Mouse (Mus musculus) cerebellum, postnatal 4 days (tissue): ENCODE results near the gene Cd200r4.
"Not testable (repeated sequence)": the region's sequence is repeated elsewhere in the genome, so short reads cannot be mapped to it uniquely, and the experiment has no call there.

ENCODE experiments used
- DNase-seq, 2 experiments: peaks; one replicate each; pipeline ENCODE4 v3.0.0; 2022; ENCODE audit warnings: low spot score in 2 of 2, mixed read lengths in 1 of 2

Cd200r4 gene

DNA sequence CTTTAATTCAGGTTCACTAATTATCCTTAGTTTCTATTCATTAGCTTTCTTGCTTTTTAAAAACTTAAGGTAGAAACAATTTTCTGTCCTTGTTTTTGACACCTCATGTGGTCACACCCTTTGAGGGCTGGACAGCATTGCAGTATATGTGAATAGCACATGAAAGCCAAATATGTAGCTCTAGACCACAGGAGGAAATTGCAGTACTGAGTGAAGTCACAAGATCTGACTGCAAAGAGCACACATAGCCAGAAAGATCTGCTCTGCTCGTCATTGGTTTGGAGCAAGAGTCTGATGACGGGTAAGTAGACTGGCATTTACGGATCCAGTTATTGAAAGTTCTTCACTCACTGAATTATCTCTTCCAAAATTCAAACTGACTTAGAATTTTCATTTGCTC, at the start of gene Cd200r4:
Cd200r4 (plus strand) TSS at position 190 of the 400 bp plus-strand sequence.
- DNase-seq = no peak

DNA sequence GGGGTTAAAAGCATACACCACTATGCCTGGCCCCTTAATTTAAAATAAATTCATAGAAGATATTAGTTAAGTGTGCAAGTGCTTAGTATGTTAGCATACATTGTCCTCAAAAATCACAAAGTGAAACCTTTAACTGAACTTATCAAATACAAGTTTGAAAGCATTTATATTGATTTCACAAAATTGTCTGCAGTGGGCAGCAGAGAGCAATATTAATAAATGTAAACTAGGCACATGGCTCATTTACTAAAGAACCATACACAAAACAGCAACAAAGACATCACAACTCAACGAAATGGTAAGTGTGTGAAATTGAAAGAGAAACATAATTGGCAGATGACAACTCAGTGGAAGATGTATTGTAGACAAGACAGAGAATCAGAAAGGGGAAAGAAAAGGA, 49.7 kb upstream of the Cd200r4 start:
- no peak for DNase-seq

DNA sequence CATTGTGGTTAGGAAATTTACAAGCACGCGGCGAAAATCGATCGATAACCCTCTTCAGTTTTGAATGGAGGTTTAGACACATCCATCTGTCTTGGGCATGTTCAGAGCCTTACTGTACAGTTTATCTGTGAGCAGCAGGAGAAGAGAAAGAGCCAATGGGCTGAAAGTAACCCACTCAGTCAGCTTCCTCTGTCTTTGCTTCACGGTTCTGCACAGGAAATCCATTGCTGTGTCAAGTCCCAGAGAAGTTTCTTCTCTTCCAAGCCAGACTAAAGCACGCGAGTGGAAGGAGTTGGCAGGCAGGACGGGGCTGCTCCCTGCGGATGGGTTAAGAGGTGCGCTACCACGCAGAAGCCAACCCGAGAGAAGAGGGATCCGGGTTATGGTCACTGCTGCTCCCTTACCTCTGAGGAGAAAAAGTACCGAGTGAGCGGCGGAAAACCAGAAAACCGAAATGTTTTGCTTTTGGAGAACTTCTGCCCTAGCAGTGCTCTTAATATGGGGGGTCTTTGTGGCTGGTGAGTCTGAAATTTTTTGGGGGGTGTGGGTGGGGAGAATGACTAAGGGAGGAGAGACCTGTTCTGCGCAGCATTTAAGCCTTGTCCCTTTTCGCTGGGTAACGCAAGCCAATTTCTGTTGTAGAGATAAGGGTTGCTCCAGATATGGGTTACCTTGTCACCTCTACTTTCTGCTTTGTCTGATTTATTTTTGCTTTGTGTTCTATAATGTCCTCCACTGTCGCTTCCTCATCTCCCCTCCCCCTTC, 45.8 kb upstream of the Cd200r4 start, which contains the start of gene Cd200r1:
Cd200r1 (plus strand) TSS at position 182 of the 765 bp plus-strand sequence.
- no peak for DNase-seq

GRCm38 (mm10) chr16:44766320-44766892, 45.1 kb upstream of the Cd200r4 start:
- DNase-seq = no peak

- DNase-seq = no peak
Observed at GRCm38 (mm10) chr16:44767506-44767905, 44.0 kb upstream of the Cd200r4 start.

- DNase-seq = no peak
Observed at GRCm38 (mm10) chr16:44767967-44768366, 43.6 kb upstream of the Cd200r4 start.

DNA sequence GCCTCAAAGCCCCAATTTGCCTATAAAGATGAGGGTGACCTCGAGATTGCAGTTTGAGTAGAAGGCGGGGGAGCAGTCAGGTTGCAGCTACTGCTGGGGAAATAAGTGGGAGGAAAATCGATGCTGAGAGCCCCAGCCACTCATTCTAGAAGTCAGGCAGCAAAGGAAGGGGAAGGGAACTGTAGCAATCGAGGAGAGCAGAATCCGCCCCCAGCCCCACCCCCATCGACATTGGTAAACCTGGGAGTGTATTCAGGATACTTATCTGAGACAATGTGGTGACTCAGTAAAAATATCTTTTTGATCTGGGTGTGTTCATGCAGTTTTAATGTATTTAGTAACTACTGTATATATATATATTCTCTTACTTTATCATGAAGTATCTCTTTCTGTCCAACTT, 39.0 kb upstream of the Cd200r4 start:
- DNase-seq = no peak

DNA sequence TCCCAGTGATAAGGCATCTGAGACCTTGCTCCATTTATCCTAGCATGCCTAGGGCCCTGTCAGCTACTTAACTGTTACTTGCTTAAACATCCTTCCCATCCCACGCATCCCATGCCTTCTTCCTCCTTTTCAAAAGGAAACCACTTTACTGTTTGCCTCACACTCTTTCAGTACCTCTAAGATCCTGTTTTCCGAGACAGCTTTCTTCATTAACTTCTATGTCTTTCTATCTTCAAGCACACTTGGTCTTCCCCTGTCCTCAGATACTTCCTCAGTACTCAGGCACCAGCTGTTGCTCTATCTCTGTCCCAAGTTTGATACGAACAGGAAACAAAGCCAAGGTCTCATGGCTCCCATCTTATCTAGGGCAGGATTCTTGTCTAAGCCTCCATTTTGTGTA, 37.9 kb upstream of the Cd200r4 start:
- DNase-seq = no peak

GRCm38 (mm10) chr16:44774201-44774600, 37.3 kb upstream of the Cd200r4 start:
- DNase-seq = no peak

GRCm38 (mm10) chr16:44778538-44779147, 32.9 kb upstream of the Cd200r4 start:
- DNase-seq = no peak

GRCm38 (mm10) chr16:44779494-44779893, 32.0 kb upstream of the Cd200r4 start:
- no peak for DNase-seq

- DNase-seq = no peak
Observed at GRCm38 (mm10) chr16:44780751-44781150, 30.8 kb upstream of the Cd200r4 start.

- no peak for DNase-seq
Observed at GRCm38 (mm10) chr16:44786934-44787333, 24.6 kb upstream of the Cd200r4 start.

DNA sequence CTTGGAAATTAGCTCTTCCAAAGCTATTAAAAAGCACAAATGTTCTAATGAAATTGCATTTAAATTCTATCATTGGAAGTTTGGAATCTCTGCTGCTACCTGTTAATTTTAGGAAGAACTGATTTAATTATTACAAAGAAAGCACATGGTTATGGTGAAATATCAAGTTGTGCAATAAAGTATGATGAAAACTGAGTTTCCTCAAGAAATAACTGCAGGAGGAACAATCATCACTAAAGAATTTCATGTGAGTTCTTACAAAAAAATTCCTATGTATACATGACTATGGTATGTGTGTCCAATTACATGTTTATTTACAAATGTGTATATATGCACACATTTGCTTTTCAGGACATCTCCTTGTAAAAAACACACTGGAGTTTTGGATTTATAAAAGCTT, 17.1 kb upstream of the Cd200r4 start:
- no peak for DNase-seq

DNA sequence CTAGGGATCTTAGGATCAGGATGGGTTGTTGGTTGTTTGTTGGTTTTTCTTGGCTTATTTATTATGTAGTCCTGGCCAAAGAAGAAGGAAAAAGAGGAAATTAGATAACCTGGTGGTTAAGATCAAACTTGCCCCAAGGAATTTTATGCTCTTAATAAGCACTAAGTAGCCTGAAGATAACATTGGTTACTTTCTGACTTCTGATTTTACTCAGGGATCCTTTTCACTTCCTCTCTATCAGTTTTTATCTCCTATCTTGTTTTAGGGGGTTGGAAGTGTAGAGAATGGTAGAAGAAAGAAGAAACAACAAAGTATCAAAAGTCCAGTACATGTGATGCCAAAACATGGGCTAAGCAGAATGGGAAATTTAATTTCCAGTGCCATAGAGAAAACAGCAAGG, 5.6 kb upstream of the Cd200r4 start:
- no peak for DNase-seq

- not testable (repeated sequence) for DNase-seq
Observed at GRCm38 (mm10) chr16:44810223-44810622, 1.3 kb upstream of the Cd200r4 start.

GRCm38 (mm10) chr16:44812468-44813065, 1.0 kb downstream of the Cd200r4 start:
- DNase-seq = no peak

- DNase-seq = no peak
Observed at GRCm38 (mm10) chr16:44818010-44818409, 6.5 kb downstream of the Cd200r4 start.

DNA sequence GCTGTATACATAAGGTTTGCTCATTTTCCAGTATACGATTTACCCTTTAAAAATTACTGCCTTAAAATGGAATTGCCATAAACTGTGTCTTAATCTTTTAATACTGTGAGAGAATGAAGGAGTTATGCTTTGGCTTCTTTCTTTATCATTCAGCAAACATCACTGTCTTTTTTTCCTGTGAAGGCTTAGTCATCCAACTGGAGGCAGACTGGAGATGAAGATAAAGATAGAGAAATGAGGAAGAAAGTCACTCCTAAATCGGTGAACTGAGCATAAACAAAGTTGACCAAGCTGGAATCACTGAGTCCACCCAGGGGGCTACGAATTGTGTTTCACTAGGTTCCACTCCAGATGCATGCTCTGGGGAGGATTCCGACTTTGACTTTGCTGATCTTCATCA, 9.0 kb downstream of the Cd200r4 start:
- no peak for DNase-seq

DNA sequence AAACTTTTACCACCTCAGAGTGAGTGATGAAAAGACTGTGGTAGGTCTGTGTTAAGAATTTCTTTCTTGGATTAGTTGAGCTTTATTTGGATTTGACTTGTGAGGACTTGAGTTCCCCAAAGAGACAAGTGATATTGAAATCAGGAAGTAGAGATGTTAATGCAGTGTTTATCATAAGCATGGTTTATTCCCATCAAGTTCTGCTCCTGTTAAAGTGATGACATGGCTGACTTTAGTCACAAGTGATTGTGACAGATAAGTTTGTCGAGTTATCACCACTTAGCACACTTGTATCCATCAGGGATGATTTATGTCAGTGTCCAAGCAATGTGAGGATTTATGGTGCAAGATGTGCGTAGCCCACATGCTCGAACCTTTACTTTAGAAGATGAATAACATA, 20.8 kb downstream of the Cd200r4 start:
- no peak for DNase-seq

DNA sequence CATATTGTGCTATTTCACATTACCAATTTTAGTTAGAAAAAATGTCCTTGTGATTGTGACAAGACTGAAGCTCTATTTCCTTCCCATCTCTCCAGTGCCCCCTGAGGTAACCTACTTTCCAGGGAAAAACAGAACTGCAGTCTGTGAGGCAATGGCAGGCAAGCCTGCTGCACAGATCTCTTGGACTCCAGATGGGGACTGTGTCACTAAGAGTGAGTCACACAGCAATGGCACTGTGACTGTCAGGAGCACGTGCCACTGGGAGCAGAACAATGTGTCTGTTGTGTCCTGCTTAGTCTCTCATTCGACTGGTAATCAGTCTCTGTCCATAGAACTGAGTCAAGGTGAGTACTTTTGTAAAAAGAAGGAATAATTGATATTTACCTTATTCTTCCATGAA, 21.7 kb downstream of the Cd200r4 start:
- not testable (repeated sequence) for DNase-seq

DNA sequence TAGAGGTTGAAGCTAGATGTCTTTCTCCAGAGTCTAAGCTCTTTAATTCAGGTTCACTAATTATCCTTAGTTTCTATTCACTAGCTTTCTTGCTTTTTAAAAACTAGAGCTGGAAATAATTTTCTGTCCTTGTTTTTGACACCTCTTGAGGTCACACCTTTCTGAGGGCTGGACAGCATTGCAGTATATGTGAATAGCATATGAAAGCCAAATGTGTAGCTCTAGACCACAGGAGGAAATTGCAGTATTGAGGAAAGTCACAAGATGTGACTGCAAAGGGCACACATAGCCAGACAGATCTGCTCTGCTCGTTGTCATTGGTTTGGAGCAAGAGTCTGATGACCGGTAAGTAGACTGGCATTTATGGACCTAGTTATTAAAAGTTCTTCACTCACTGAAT, 55.3 kb downstream of the Cd200r4 start, which contains the start of gene Cd200r2:
Cd200r2 (plus strand) TSS at position 301 of the 400 bp plus-strand sequence.
- DNase-seq = no peak
